Mouse (Mus musculus): Measurements from ENCODE around the gene Brms1. TPM values are rescaled to one million over a fixed set of nuclear protein-coding genes. Genes with fewer than 3 reads are reported as not detected.
A peak's percentile ranks its signal among the peaks of the same experiment; 100 is the strongest.
"Not testable (repeated sequence)": the region's sequence is repeated elsewhere in the genome, so short reads cannot be mapped to it uniquely, and the experiment has no call there.

Gene Brms1
- polyA plus RNA-seq, 1 experiment, result 46.3 TPM

- no peak for DNase-seq (ENCODE audit: low read depth, low spot score)
- WGBS, result 62% methylated on average over 3 of the region's 3 CpGs
Observed at GRCm38 (mm10) chr19:5083961-5084833, 43.0 kb downstream of the Brms1 start.

GRCm38 (mm10) chr19:5084834-5085144 is 43.6 kb downstream of the Brms1 start:
- WGBS, result 11% methylated on average over 15 of the region's 15 CpGs
- no peak for DNase-seq (ENCODE audit: low read depth, low spot score)

- WGBS, result 1% methylated on average over 69 of the region's 69 CpGs
- no peak for DNase-seq (ENCODE audit: low read depth, low spot score)
Observed at GRCm38 (mm10) chr19:5085145-5085863, 44.1 kb downstream of the Brms1 start, which contains the start of gene Tmem151a. Gene Tmem151a (minus strand): TSS chr19:5085531.

- not testable (repeated sequence) for DNase-seq (ENCODE audit: low read depth, low spot score)
- 50% methylated on average over 4 of the region's 4 CpGs for WGBS
Observed at GRCm38 (mm10) chr19:5086533-5086932, 45.4 kb downstream of the Brms1 start.

GRCm38 (mm10) chr19:5087884-5088728 is 47.0 kb downstream of the Brms1 start, which contains the start of gene Yif1a:
Gene Yif1a (plus strand): TSS chr19:5088538.
- peak; percentile 100 for DNase-seq (ENCODE audit: low read depth, low spot score)
- under 1% methylated on average over 58 of the region's 58 CpGs for WGBS

- DNase-seq (ENCODE audit: low read depth, low spot score), result no peak
- 87% methylated on average over 4 of the region's 4 CpGs for WGBS
Observed at GRCm38 (mm10) chr19:5089324-5089723, 48.2 kb downstream of the Brms1 start.

- no peak for DNase-seq (ENCODE audit: low read depth, low spot score)
- WGBS, result 90% methylated on average over 10 of the region's 10 CpGs
Observed at GRCm38 (mm10) chr19:5092083-5092482, 50.9 kb downstream of the Brms1 start.

GRCm38 (mm10) chr19:5093481-5094242 is 52.5 kb downstream of the Brms1 start:
- DNase-seq (ENCODE audit: low read depth, low spot score), result no peak
- WGBS, result 70% methylated on average over 12 of the region's 12 CpGs

GRCm38 (mm10) chr19:5094243-5094632 is 53.1 kb downstream of the Brms1 start:
- no peak for DNase-seq (ENCODE audit: low read depth, low spot score)
- 1% methylated on average over 21 of the region's 21 CpGs for WGBS

GRCm38 (mm10) chr19:5094746-5095417 is 53.7 kb downstream of the Brms1 start:
- DNase-seq (ENCODE audit: low read depth, low spot score), result no peak
- WGBS, result 45% methylated on average over 11 of the region's 11 CpGs

GRCm38 (mm10) chr19:5095887-5096474 is 54.8 kb downstream of the Brms1 start:
- 11% methylated on average over 9 of the region's 9 CpGs for WGBS
- no peak for DNase-seq (ENCODE audit: low read depth, low spot score)

- 9% methylated on average over 21 of the region's 31 CpGs for WGBS
- no peak for DNase-seq (ENCODE audit: low read depth, low spot score)
Observed at GRCm38 (mm10) chr19:5097521-5098362, 56.6 kb downstream of the Brms1 start.

GRCm38 (mm10) chr19:5098363-5099143 is 57.4 kb downstream of the Brms1 start, which contains the start of gene Cnih2:
Gene Cnih2 (minus strand): TSS chr19:5098521.
- DNase-seq (ENCODE audit: low read depth, low spot score), result no peak
- WGBS, result 6% methylated on average over 48 of the region's 48 CpGs
